Mouse (Mus musculus): ENCODE results near the gene Hes1. TPM values are rescaled to one million over a fixed set of nuclear protein-coding genes. Genes with fewer than 3 reads are reported as not detected.

Hes1 gene
- 19.3 and 20.9 TPM in 2 replicates for total RNA-seq (2014; rRNA removed; ENCODE audit: low replicate concordance)
- 24.9 and 27.2 TPM in 2 replicates for polyA plus RNA-seq (2015; fragmentation: Nextera tagmentation; extraction: Ambion mirVana)

- peak; percentile 75 for ATAC-seq (ENCODE audit: insufficient read depth, low read depth)
- peak within 1 kb of the TSS; percentile 84 for H3K4me3 ChIP-seq (ENCODE audit: low read depth, low read length)
- H3K27ac ChIP-seq (ENCODE audit: low read depth), result peak within 1 kb of the TSS; percentile 98
- no peaks in the 10 kb centered on the region for H3K9me3 ChIP-seq (replicated peaks; ENCODE audit: control insufficient read depth, low read length)
- no peak for TF ChIP-seq CTCF (IDR thresholded peaks at IDR 0.05; ENCODE audit: low read depth)
- peak; percentile 79; the same call in 1 of the 2 replicates for TF ChIP-seq EP300 (IDR thresholded peaks at IDR 0.05; ENCODE audit: low read depth)
- H3K27me3 ChIP-seq (ENCODE audit: control insufficient read depth, insufficient read depth, low read length), result 0 out of 2 replicates have a peak, but pooled peaks cover 2% of the 10 kb centered on the region
- H3K9ac ChIP-seq (replicated peaks; ENCODE audit: low read depth, low read length), result peak within 1 kb of the TSS; percentile 89
- 0% methylated on average over 39 of the region's 57 CpGs for WGBS
- H3K4me1 ChIP-seq (ENCODE audit: control insufficient read depth, insufficient read depth), result peaks cover 47% of the 10 kb centered on the region
- no peaks in the 10 kb centered on the region for H3K36me3 ChIP-seq (replicated peaks; ENCODE audit: control insufficient read depth, insufficient read depth, low read length)
- DNase-seq (ENCODE audit: low spot score), result peak; percentile 95
- H3K4me2 ChIP-seq (ENCODE audit: low read depth, low read length), result peak within 1 kb of the TSS; percentile 96
Observed at GRCm38 (mm10) chr16:30063984-30064453, at the start of gene Hes1. TSS of gene Hes1 (plus strand) at chr16:30064384.

- DNase-seq (ENCODE audit: low spot score) (no peak), ATAC-seq (ENCODE audit: insufficient read depth, low read depth) (no peak)
- TF ChIP-seq CTCF (IDR thresholded peaks at IDR 0.05; ENCODE audit: low read depth) (no peak), EP300 (IDR thresholded peaks at IDR 0.05; ENCODE audit: low read depth) (no peak)
- no peak overlapping the region for H3K27ac ChIP-seq (ENCODE audit: low read depth)
- H3K4me1 ChIP-seq (ENCODE audit: control insufficient read depth, insufficient read depth), result peaks cover 6% of the 10 kb centered on the region; the same call in 1 of the 2 replicates
- 0 out of 2 replicates have a peak, but pooled peaks cover 4% of the 10 kb centered on the region for H3K27me3 ChIP-seq (ENCODE audit: control insufficient read depth, insufficient read depth, low read length)
- no peak overlapping the region for H3K4me2 ChIP-seq (ENCODE audit: low read depth, low read length)
- H3K9me3 ChIP-seq (replicated peaks; ENCODE audit: control insufficient read depth, low read length), result no peaks in the 10 kb centered on the region
- 67% methylated on average over 3 of the region's 3 CpGs for WGBS
- no peak overlapping the region for H3K9ac ChIP-seq (replicated peaks; ENCODE audit: low read depth, low read length)
- no peaks in the 10 kb centered on the region for H3K36me3 ChIP-seq (replicated peaks; ENCODE audit: control insufficient read depth, insufficient read depth, low read length)
- H3K4me3 ChIP-seq (ENCODE audit: low read depth, low read length), result no peak overlapping the region
Observed at GRCm38 (mm10) chr16:30016064-30016463, 48.1 kb upstream of the Hes1 start.

GRCm38 (mm10) chr16:30020124-30020523, 44.1 kb upstream of the Hes1 start:
- DNase-seq (ENCODE audit: low spot score), result no peak
- H3K9ac ChIP-seq (replicated peaks; ENCODE audit: low read depth, low read length), result no peak overlapping the region

GRCm38 (mm10) chr16:30022352-30022751, 41.8 kb upstream of the Hes1 start:
- ATAC-seq (ENCODE audit: insufficient read depth, low read depth) (no peak), DNase-seq (ENCODE audit: low spot score) (no peak)
- Histone ChIP-seq H3K4me1 (ENCODE audit: control insufficient read depth, insufficient read depth) (peaks cover 6% of the 10 kb centered on the region; the same call in 1 of the 2 replicates), H3K9ac (replicated peaks; ENCODE audit: low read depth, low read length) (no peak overlapping the region), H3K27ac (ENCODE audit: low read depth) (no peak overlapping the region), H3K4me2 (ENCODE audit: low read depth, low read length) (no peak overlapping the region), H3K4me3 (ENCODE audit: low read depth, low read length) (no peak overlapping the region), H3K36me3 (replicated peaks; ENCODE audit: control insufficient read depth, insufficient read depth, low read length) (no peaks in the 10 kb centered on the region), H3K27me3 (ENCODE audit: control insufficient read depth, insufficient read depth, low read length) (peaks cover 4% of the 10 kb centered on the region; the same call in 1 of the 2 replicates), H3K9me3 (replicated peaks; ENCODE audit: control insufficient read depth, low read length) (no peaks in the 10 kb centered on the region)
- WGBS, result 75% methylated on average over 6 of the region's 6 CpGs
- TF ChIP-seq CTCF (IDR thresholded peaks at IDR 0.05; ENCODE audit: low read depth) (no peak), EP300 (IDR thresholded peaks at IDR 0.05; ENCODE audit: low read depth) (no peak)

More at GRCm38 (mm10) chr16:30020124-30020523, 44.1 kb upstream of the Hes1 start:
- Histone ChIP-seq H3K4me1 (ENCODE audit: control insufficient read depth, insufficient read depth) (peaks cover 6% of the 10 kb centered on the region; the same call in 1 of the 2 replicates), H3K9me3 (replicated peaks; ENCODE audit: control insufficient read depth, low read length) (no peaks in the 10 kb centered on the region), H3K36me3 (replicated peaks; ENCODE audit: control insufficient read depth, insufficient read depth, low read length) (no peaks in the 10 kb centered on the region), H3K4me2 (ENCODE audit: low read depth, low read length) (no peak overlapping the region), H3K4me3 (ENCODE audit: low read depth, low read length) (no peak overlapping the region), H3K27me3 (ENCODE audit: control insufficient read depth, insufficient read depth, low read length) (peaks cover 4% of the 10 kb centered on the region; the same call in 1 of the 2 replicates), H3K27ac (ENCODE audit: low read depth) (no peak overlapping the region)
- ATAC-seq (ENCODE audit: insufficient read depth, low read depth), result no peak
- WGBS, result 32% methylated on average over 13 of the region's 13 CpGs
- TF ChIP-seq EP300 (IDR thresholded peaks at IDR 0.05; ENCODE audit: low read depth), result no peak
- no peak for TF ChIP-seq CTCF (IDR thresholded peaks at IDR 0.05; ENCODE audit: low read depth)

- no peak for ATAC-seq (ENCODE audit: insufficient read depth, low read depth)
- DNase-seq (ENCODE audit: low spot score), result no peak
- H3K9me3 ChIP-seq (replicated peaks; ENCODE audit: control insufficient read depth, low read length), result no peaks in the 10 kb centered on the region
- TF ChIP-seq EP300 (IDR thresholded peaks at IDR 0.05; ENCODE audit: low read depth) (no peak), CTCF (IDR thresholded peaks at IDR 0.05; ENCODE audit: low read depth) (no peak)
- no peaks in the 10 kb centered on the region for H3K36me3 ChIP-seq (replicated peaks; ENCODE audit: control insufficient read depth, insufficient read depth, low read length)
- peaks cover 6% of the 10 kb centered on the region; the same call in 1 of the 2 replicates for H3K4me1 ChIP-seq (ENCODE audit: control insufficient read depth, insufficient read depth)
- H3K4me2 ChIP-seq (ENCODE audit: low read depth, low read length), result no peak overlapping the region
- no peaks in the 10 kb centered on the region; the same call in 1 of the 2 replicates for H3K27me3 ChIP-seq (ENCODE audit: control insufficient read depth, insufficient read depth, low read length)
- no peak overlapping the region for H3K4me3 ChIP-seq (ENCODE audit: low read depth, low read length)
- no peak overlapping the region for H3K9ac ChIP-seq (replicated peaks; ENCODE audit: low read depth, low read length)
- H3K27ac ChIP-seq (ENCODE audit: low read depth), result no peak overlapping the region
- WGBS, result 77% methylated on average over 16 of the region's 16 CpGs
Observed at GRCm38 (mm10) chr16:30022890-30023797, 41.0 kb upstream of the Hes1 start.

Measured in heart, postnatal 0 days (tissue).